Mouse (Mus musculus) forebrain, embryonic 11.5 days (tissue): ENCODE data around the gene Rab34. TPM values are rescaled to one million over a fixed set of nuclear protein-coding genes. Genes with fewer than 3 reads are reported as not detected.
A peak's percentile ranks its signal among the peaks of the same experiment; 100 is the strongest.

Experiments
- ATAC-seq: fragments of 200-750 bp; cut with Nextera tagmentation; replicated peaks from 2 replicates; pipeline ENCODE4 v1.8.0; 2017; ENCODE audit warnings: moderate TSS enrichment; ENCODE audit not compliant: low FRiP score
- DNase-seq: peaks from one replicate; pipeline ENCODE4 v3.0.0-alpha.2; 2017; ENCODE audit warnings: low spot score
- H3K27ac ChIP-seq: fragments of 300-500 bp; sonication (generic); 2 replicates; pipeline ENCODE4 v1.5.1; 2014; ENCODE audit warnings: low read depth, low read length
- H3K27me3 ChIP-seq: fragments of 300-500 bp; sonication (generic); 2 replicates; pipeline ENCODE4 v1.6.1; 2014; ENCODE audit warnings: mild to moderate bottlenecking, low read length, mixed read lengths; ENCODE audit not compliant: control insufficient read depth, insufficient read depth
- H3K36me3 ChIP-seq: fragments of 300-500 bp; sonication (generic); 2 replicates; pipeline ENCODE4 v1.6.1; 2014; ENCODE audit warnings: mild to moderate bottlenecking, low read length, moderate library complexity, mixed read lengths; ENCODE audit not compliant: control insufficient read depth, insufficient read depth
- H3K4me1 ChIP-seq: fragments of 300-500 bp; sonication (generic); replicated peaks from 2 replicates; pipeline ENCODE4 v1.6.1; 2014; ENCODE audit warnings: low read length, mixed read lengths; ENCODE audit not compliant: control insufficient read depth, insufficient read depth
- H3K4me2 ChIP-seq: fragments of 300-500 bp; sonication (generic); 2 replicates; pipeline ENCODE4 v1.6.1; 2014; ENCODE audit warnings: low read depth, mild to moderate bottlenecking, low read length, moderate library complexity, mixed read lengths; ENCODE audit not compliant: severe bottlenecking
- H3K4me3 ChIP-seq: fragments of 300-500 bp; sonication (generic); 2 replicates; pipeline ENCODE4 v1.5.1; 2014; ENCODE audit warnings: low read depth, low read length
- H3K9ac ChIP-seq: fragments of 300-500 bp; sonication (generic); 2 replicates; pipeline ENCODE4 v1.6.1; 2014; ENCODE audit warnings: low read length
- H3K9me3 ChIP-seq: fragments of 300-500 bp; sonication (generic); 2 replicates; pipeline ENCODE4 v1.6.1; 2016; ENCODE audit warnings: low read length, mixed read lengths; ENCODE audit not compliant: control insufficient read depth
- WGBS: fragments of 180-500 bp; shearing (Covaris S2); extraction: QIAGEN DNeasy Blood & Tissue Kit; methylation state at CpG from one replicate; pipeline ENCODE4 v1.1.7; 2014; 5-methylcytosine and 5-hydroxymethylcytosine counted together
- polyA plus RNA-seq: library from polyadenylated mRNA; unstranded; fragments of >200 nt; fragmentation: Nextera tagmentation; extraction: Ambion mirVana; gene quantifications from 2 replicates; pipeline ENCODE4 v1.2.1, GENCODE M21; 2014

Gene Rab34
- 54.7 and 58.8 TPM in 2 replicates for polyA plus RNA-seq

DNA sequence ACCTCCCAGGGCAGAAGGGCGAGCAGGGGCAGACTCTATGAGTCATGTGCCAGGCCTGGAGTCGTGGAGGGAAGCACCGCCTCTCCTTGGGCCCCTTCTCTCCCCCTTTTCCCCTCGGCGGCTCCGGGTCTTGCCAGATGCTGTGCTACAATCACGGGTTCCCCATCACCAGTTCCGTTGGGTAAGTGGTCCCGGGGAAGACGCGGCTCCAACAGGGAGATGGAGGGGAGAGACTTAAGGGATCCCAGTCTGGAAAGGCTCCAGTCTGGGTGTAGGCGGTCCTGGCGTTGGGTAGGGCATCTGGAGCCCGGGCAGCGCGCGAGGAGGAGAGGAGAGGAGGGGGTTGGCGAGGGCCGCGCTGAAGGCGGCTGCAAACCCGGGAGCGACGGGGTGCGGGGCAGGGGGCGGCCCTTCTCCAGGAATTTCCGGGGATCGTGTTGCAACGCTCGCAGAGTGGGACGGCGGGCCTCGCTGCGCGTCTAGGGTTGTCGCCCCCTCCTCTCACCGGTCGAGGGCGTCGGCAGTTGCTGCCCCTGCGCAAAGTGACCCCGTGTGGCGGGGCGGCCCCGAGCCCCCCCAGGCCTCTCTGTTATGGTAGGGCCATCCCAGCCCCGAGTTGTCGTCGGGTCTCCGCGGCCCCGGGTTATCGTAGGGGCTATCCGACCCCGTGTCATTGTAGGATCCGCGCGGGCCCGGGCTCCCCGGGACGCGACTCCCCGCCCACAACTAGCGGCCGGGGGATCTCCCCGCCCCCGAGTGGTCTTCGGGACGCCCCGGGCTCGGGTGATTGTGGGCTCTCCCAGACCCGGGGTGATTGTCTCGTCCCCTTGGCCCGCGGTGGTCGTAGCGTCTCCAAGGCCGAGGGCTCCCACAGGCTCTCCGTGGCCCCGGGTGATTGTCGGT lies at the start of gene Rab34:
Rab34 (plus strand) TSS at position 100 of the 903 bp plus-strand sequence.
- Histone ChIP-seq H3K4me1 (peaks cover 13% of the 10 kb centered on the region; the same call in 1 of the 2 replicates), H3K27me3 (no peaks in the 10 kb centered on the region), H3K9ac (peak within 1 kb of the TSS; percentile 81), H3K4me3 (peak within 1 kb of the TSS; percentile 70), H3K36me3 (peaks cover 5% of the 10 kb centered on the region), H3K9me3 (no peaks in the 10 kb centered on the region), H3K4me2 (peak within 1 kb of the TSS; percentile 66), H3K27ac (peak within 1 kb of the TSS; percentile 96)
- under 1% methylated on average over 70 of the region's 80 CpGs for WGBS
- peak; percentile 73 for ATAC-seq
- DNase-seq, result peak; percentile 92

DNA sequence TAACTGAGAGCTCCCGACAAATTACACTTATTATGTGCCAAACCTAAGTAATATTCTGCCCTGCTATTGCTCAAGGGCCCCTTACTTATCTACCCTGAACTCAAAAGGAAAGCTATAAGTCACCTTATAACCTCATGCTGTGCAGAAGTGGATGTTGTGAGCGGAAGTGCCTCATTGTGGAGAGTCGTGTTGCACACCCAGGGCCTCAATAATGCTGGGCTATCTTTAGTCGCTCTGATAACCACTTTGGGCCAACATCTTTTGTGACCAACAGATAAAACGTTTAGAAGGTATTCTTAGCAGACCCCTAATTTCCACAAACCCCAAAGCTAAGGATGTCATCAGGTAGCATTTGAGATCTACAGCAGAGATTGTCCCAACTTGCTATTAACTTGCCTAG lies 47.6 kb upstream of the Rab34 start:
- no peak for DNase-seq
- Histone ChIP-seq H3K4me3 (no peak overlapping the region), H3K9ac (no peak overlapping the region), H3K4me1 (no peaks in the 10 kb centered on the region), H3K4me2 (no peak overlapping the region), H3K27me3 (no peaks in the 10 kb centered on the region), H3K27ac (no peak overlapping the region), H3K36me3 (peaks cover 9% of the 10 kb centered on the region), H3K9me3 (no peaks in the 10 kb centered on the region)
- 87% methylated on average over 5 of the region's 5 CpGs for WGBS
- ATAC-seq, result no peak

DNA sequence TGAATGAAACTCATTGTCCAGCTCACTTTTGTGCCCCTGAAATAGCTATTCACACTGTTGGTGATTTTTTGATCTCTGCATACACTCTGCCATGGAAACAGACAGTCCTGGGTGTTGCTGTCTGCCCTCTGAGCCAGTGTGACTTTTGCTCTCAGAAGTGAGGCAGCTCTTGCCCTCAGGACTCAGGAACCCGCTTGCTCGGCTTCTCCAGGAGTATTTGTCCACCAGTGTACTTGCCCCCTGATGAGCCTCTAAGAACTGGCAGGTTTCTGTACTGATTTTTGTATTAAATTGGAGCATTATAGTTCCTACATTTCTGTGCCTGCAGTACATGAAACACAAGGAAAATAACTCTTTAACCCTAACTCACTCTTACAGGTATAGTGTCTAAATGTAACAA lies 44.7 kb upstream of the Rab34 start:
- Histone ChIP-seq H3K27me3 (no peaks in the 10 kb centered on the region), H3K4me1 (no peaks in the 10 kb centered on the region), H3K4me3 (no peak overlapping the region), H3K27ac (no peak overlapping the region), H3K9ac (no peak overlapping the region), H3K36me3 (peaks cover 9% of the 10 kb centered on the region), H3K9me3 (no peaks in the 10 kb centered on the region), H3K4me2 (no peak overlapping the region)
- no peak for DNase-seq
- ATAC-seq, result no peak
- 83% methylated on average over 2 of the region's 2 CpGs for WGBS

DNA sequence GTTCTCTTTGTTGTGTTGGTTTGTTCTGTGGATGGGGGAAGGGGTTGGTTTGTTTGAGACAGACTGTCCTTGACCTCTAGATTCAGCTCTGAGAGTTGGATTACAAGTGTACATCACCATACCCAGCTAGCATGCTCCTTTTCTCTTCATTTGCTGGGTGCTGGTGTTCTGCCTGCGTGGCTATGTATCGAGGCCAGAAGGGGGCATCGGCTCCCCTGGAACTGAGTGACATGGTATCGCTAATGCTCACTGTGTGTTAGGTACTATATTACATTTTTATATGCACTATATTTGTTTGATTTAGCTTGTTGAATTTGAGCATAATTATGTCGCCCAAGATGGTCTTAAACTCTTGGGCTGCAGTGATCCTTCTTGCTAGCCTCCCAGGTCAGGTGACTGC lies 42.1 kb upstream of the Rab34 start:
- no peaks in the 10 kb centered on the region for H3K4me1 ChIP-seq
- H3K27ac ChIP-seq, result no peak overlapping the region
- ATAC-seq, result no peak
- H3K36me3 ChIP-seq, result peaks cover 12% of the 10 kb centered on the region
- H3K9ac ChIP-seq, result no peak overlapping the region
- 90% methylated on average over 5 of the region's 5 CpGs for WGBS
- DNase-seq, result no peak
- H3K27me3 ChIP-seq, result no peaks in the 10 kb centered on the region
- no peaks in the 10 kb centered on the region for H3K9me3 ChIP-seq
- H3K4me3 ChIP-seq, result no peak overlapping the region
- H3K4me2 ChIP-seq, result no peak overlapping the region

DNA sequence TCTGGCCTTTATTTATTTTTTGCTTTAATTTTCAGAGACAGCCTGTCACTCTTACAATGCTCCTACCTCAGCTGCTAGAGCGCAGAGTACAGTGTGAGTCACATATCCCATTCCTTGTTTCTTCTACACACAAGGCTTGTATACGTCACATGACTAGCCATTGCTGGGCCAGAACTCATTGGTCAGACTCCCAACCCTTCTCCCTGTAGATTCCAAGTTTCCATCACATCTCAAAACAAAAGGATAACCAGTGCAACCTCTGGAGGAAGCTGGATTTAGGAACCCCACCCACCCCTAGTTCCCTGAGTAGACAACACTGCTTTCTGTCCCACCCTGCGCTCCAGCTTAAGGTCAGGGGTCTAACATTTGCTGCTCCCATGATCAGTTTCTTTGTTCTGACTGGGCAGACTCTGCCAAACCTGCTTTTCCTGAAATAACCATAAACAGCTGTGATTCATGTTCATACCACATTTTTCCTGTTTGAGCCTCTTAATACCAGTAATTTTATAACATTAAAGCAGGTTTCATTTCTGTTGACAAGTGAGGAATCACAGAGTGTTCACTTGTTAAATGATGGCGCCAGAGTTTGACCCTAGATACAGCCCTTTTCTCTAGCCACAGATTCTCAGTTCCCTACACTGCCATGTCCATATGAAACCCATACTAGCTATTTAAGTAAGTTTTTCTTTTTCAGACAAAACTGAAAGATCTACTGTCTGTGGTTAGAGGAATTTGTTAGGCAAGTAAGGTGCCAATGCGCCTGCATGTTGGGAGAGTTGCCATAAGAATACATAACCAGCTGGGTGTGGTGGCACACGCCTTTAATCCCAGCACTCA lies 41.3 kb upstream of the Rab34 start:
- ATAC-seq (no peak), DNase-seq (no peak)
- no peak overlapping the region for H3K4me3 ChIP-seq
- H3K27ac ChIP-seq, result no peak overlapping the region
- H3K27me3 ChIP-seq, result no peaks in the 10 kb centered on the region
- no peak overlapping the region for H3K4me2 ChIP-seq
- H3K9ac ChIP-seq, result no peak overlapping the region
- H3K9me3 ChIP-seq, result no peaks in the 10 kb centered on the region
- H3K4me1 ChIP-seq, result no peaks in the 10 kb centered on the region
- 90% methylated on average over 6 of the region's 6 CpGs for WGBS
- H3K36me3 ChIP-seq, result peaks cover 12% of the 10 kb centered on the region

DNA sequence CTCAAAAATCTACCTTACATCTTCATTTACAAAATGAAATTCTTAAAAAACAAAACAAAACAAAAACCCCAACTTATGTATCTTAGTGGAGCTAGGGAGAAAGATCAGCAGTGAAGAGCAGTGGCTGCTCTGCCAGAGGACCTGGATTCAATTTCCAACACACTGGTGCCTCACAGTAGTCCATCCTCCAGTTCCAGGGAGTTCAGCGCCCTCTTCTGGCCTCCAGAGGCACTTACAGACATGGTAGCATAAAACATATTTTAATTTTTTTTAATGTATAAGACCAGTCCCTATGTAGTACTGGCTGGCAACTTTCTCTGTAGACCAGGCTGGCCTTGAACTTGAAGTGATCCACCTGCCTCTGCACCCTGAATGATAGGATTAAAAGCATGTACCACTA lies 37.1 kb upstream of the Rab34 start:
- H3K27ac ChIP-seq, result no peak overlapping the region
- peaks cover 8% of the 10 kb centered on the region; the same call in 1 of the 2 replicates for H3K36me3 ChIP-seq
- ATAC-seq, result no peak
- H3K27me3 ChIP-seq, result no peaks in the 10 kb centered on the region
- H3K9ac ChIP-seq, result no peak overlapping the region
- no peaks in the 10 kb centered on the region for H3K9me3 ChIP-seq
- H3K4me3 ChIP-seq, result no peak overlapping the region
- no peak for DNase-seq
- 28% methylated on average over 1 of the region's 1 CpGs for WGBS
- H3K4me2 ChIP-seq, result no peak overlapping the region
- H3K4me1 ChIP-seq, result no peaks in the 10 kb centered on the region

DNA sequence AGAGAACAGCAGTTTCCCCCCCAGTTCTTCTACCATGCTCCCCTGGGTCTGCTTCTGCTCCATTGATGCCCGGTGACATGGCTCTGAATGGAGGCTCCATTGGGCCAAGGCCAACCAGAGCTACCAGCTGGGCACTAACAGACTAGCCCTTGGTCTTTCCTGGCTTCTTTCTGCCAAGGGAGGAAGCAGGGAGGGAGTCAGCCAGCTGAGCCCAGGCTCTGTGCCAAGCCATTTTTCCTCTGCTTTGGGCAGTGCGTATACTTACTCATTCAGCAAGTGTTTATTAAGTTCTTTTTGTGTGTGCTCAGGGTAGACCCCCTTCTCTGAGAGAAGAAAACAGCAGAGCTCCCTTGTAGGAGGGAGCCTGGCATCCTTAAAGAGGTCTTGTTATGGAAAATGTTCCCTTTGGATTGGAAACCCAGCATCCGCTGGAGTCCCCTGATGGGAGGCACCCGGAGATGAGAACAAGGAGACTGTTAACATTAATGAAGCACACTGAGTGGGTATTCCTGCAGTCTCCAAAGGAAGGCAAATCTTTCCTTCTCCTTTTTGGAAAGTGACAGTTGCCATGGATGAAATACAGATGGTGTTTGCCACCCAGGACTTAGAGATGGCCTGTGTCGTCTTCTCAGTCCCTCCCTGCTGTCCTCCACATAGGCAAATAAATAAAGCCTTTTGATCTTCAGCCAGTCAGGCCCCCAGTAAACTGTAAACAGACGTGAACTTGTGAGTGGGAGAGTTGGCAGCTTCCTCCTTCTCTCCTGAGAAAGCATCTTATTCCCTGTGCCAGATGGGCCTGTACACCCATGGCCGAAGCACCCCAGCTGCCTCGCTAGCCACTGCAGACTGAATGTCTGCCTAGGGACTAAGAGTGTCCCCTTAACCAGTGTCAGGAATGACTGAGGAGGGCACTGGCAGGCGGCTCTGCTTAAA lies 35.7 kb upstream of the Rab34 start:
- no peak for ATAC-seq
- 84% methylated on average over 9 of the region's 9 CpGs for WGBS

DNA sequence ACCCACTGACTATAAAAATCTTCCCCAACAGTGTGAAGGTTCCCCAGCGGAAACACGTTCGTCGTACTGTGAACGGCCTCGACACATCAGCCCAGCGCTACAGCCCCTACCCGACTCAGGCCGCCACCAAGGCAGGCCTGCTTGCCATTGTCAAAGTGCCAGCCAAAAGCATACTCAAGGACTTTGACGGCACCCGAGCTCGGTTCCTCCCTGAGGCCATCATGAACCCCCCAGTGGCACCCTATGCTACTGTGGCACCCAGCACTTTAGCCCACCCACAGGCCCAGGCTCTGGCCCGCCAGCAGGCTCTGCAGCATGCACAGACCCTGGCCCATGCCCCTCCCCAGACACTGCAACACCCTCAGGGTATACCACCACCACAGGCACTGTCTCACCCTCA lies 34.5 kb upstream of the Rab34 start:
- ATAC-seq (0 out of 2 replicates have a peak, but pooled peaks have one; percentile 27), DNase-seq (no peak)
- no peak overlapping the region for H3K4me2 ChIP-seq
- no peaks in the 10 kb centered on the region for H3K27me3 ChIP-seq
- H3K36me3 ChIP-seq, result peaks cover 15% of the 10 kb centered on the region
- no peak overlapping the region for H3K9ac ChIP-seq
- H3K9me3 ChIP-seq, result no peaks in the 10 kb centered on the region
- H3K4me3 ChIP-seq, result no peak overlapping the region
- WGBS, result 92% methylated on average over 13 of the region's 13 CpGs
- no peak overlapping the region for H3K27ac ChIP-seq
- no peaks in the 10 kb centered on the region for H3K4me1 ChIP-seq

More for the DNA sequence above, 35.7 kb upstream of the Rab34 start:
- Histone ChIP-seq H3K36me3 (peaks cover 8% of the 10 kb centered on the region; the same call in 1 of the 2 replicates), H3K9me3 (no peaks in the 10 kb centered on the region), H3K4me3 (no peak overlapping the region), H3K4me1 (no peaks in the 10 kb centered on the region), H3K27me3 (no peaks in the 10 kb centered on the region), H3K27ac (no peak overlapping the region), H3K4me2 (no peak overlapping the region), H3K9ac (no peak overlapping the region)
- no peak for DNase-seq
